Mouse (Mus musculus) heart, embryonic 12.5 days (tissue): ENCODE measurements at regions not wholly inside any gene's neighbourhood (a gene's known extent, or its start where the extent isn't known, plus 50 kb on each side); places are given as distances from the start of the nearest gene placed in this dataset.

Experiments
- ATAC-seq: fragments of 200-750 bp; cut with Nextera tagmentation; 2 replicates; pipeline ENCODE4 v1.8.0; 2017; ENCODE audit warnings: moderate TSS enrichment, moderate library complexity; ENCODE audit not compliant: insufficient number of reproducible peaks, low FRiP score
- H3K27ac ChIP-seq: fragments of 300-500 bp; sonication (generic); 2 replicates; pipeline ENCODE4 v1.5.1; 2016; ENCODE audit warnings: mild to moderate bottlenecking, moderate library complexity; ENCODE audit not compliant: poor library complexity, severe bottlenecking
- H3K27me3 ChIP-seq: fragments of 300-500 bp; sonication (generic); replicated peaks from 2 replicates; pipeline ENCODE4 v1.6.1; 2016; ENCODE audit warnings: mild to moderate bottlenecking, moderate library complexity
- H3K36me3 ChIP-seq: fragments of 300-500 bp; sonication (generic); 2 replicates; pipeline ENCODE4 v1.6.1; 2016; ENCODE audit warnings: mild to moderate bottlenecking, moderate library complexity
- H3K4me1 ChIP-seq: fragments of 300-500 bp; sonication (generic); replicated peaks from 2 replicates; pipeline ENCODE4 v1.6.1; 2016; ENCODE audit warnings: mild to moderate bottlenecking
- H3K4me2 ChIP-seq: fragments of 300-500 bp; sonication (generic); 2 replicates; pipeline ENCODE4 v1.6.1; 2016; ENCODE audit warnings: mild to moderate bottlenecking, moderate library complexity
- H3K4me3 ChIP-seq: fragments of 300-500 bp; sonication (generic); 2 replicates; pipeline ENCODE4 v1.5.1; 2016; ENCODE audit warnings: mild to moderate bottlenecking
- H3K9ac ChIP-seq: fragments of 300-500 bp; sonication (generic); 2 replicates; pipeline ENCODE4 v1.6.1; 2016; ENCODE audit warnings: mild to moderate bottlenecking, moderate library complexity
- H3K9me3 ChIP-seq: fragments of 300-500 bp; sonication (generic); replicated peaks from 2 replicates; pipeline ENCODE4 v1.6.1; 2016; ENCODE audit warnings: mild to moderate bottlenecking, moderate library complexity
- WGBS: fragments of 180-500 bp; shearing (Covaris S2); methylation state at CpG from one replicate; pipeline ENCODE4 v1.1.7; 2016; 5-methylcytosine and 5-hydroxymethylcytosine counted together

DNA sequence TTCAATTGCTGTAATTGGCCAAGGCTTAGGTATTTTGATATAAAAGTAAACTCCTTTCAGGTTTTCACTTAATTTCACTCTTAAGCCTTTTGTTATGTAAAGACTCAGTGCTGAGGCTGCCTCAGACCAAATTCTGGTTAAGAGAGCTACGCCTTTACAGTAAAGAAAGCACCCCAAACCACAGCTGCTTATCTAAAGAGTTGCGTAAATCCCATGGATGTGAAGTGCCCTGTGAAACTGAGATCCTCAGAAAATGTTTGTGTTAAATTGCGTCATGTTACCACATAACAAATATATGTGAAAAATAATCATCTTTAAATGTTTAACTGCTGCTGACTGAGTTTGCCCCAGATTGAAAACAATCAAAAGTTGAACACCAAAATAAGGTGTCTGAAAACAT lies 269.5 kb upstream of the Tenm4 start:
- H3K4me1 ChIP-seq: no peaks in the 10 kb centered on the region
- no peak overlapping the region for H3K9ac ChIP-seq
- ATAC-seq: no peak
- no peaks in the 10 kb centered on the region for H3K27me3 ChIP-seq
- H3K4me3 ChIP-seq: no peak overlapping the region
- no peaks in the 10 kb centered on the region for H3K36me3 ChIP-seq
- no peak overlapping the region for H3K4me2 ChIP-seq
- WGBS: 77% methylated on average over 3 of the region's 3 CpGs
- H3K27ac ChIP-seq: no peak overlapping the region
- H3K9me3 ChIP-seq: peaks cover 2% of the 10 kb centered on the region; the same call in 1 of the 2 replicates

DNA sequence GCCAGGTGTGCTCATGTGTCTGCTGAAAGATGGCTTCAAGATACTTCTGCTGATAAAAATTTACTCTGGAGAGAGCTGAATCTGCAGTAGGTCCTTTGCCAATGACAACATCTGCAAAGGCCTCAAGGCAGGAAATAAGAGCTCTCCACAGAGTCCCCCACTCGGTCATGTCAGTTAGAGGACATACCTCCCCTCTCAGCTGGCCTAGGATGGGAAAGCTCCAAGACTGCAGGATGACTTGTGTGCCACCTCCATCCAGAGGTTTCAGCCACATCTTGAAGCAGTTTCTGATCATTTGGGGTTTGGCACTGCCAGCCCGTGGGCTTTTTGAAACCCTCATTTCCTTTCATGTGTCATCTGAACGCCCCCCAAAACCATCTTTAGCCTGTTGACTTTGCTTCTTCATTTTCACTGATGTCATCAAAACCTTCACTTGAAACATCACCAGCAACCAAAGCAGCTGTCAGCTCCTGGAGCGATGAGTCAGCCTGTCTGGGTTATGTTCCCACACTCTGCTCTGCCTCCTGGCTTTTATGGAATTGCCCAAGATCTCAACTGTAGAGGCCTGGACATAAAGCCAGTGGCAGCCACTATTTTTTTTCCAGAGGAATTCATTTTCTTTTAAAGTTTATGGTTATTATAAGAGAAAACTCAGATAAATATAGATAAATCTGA lies 256.5 kb upstream of the Tenm4 start:
- Histone ChIP-seq H3K9me3 (no peaks in the 10 kb centered on the region), H3K27me3 (no peaks in the 10 kb centered on the region), H3K36me3 (no peaks in the 10 kb centered on the region), H3K27ac (no peak overlapping the region), H3K9ac (no peak overlapping the region), H3K4me1 (peaks cover 8% of the 10 kb centered on the region; the same call in 1 of the 2 replicates), H3K4me3 (no peak overlapping the region), H3K4me2 (no peak overlapping the region)
- no peak for ATAC-seq
- 52% methylated on average over 4 of the region's 4 CpGs for WGBS

DNA sequence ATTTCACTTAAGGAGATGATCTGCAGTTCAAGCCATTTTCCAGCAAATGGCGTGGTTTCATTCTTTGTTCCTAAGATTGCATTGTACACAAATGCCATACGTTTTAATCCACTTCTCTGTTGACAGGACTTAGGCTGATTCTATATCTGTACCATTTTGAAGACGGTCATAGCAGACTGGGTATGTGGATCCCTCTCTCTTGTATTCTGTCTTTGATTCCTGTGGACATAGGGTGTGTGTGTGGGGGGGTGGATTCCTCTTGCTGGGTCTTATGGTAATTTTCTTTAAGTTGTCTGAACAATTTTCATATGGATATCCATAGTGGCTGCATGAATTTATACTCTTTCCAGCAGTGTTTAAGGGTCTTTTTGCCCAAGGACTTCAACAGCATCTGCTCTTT lies 251.1 kb upstream of the Tenm4 start:
- Histone ChIP-seq H3K27me3 (no peaks in the 10 kb centered on the region), H3K4me1 (no peaks in the 10 kb centered on the region), H3K36me3 (no peaks in the 10 kb centered on the region), H3K4me3 (no peak overlapping the region), H3K27ac (no peak overlapping the region), H3K9me3 (no peaks in the 10 kb centered on the region), H3K4me2 (no peak overlapping the region), H3K9ac (no peak overlapping the region)
- no peak for ATAC-seq
- WGBS: 72% methylated on average over 3 of the region's 3 CpGs

DNA sequence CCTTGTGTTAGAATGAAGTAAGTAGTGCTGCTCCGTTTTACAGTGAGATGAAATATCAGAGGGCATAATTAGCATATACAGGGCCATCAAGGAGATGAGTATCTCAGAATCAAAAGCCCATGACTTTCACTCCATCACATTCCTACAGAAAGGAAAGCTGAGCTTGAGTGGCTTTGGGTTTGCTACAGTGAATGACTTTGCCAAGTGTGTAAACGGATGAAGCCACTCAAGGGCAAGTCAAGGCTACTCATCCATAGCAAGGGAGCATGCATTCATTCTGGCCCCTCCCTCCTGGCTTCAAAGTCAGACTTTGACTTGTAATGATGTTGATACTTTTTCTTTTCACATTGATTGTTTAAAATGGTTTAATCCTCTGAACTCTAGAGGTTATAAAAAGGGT lies 246.2 kb upstream of the Tenm4 start:
- H3K4me2 ChIP-seq: no peak overlapping the region
- no peak overlapping the region for H3K9ac ChIP-seq
- no peaks in the 10 kb centered on the region for H3K36me3 ChIP-seq
- no peak for ATAC-seq
- H3K4me3 ChIP-seq: no peak overlapping the region
- no peaks in the 10 kb centered on the region for H3K27me3 ChIP-seq
- H3K4me1 ChIP-seq: no peaks in the 10 kb centered on the region
- WGBS: 75% methylated on average over 2 of the region's 2 CpGs
- H3K9me3 ChIP-seq: no peaks in the 10 kb centered on the region
- no peak overlapping the region for H3K27ac ChIP-seq

DNA sequence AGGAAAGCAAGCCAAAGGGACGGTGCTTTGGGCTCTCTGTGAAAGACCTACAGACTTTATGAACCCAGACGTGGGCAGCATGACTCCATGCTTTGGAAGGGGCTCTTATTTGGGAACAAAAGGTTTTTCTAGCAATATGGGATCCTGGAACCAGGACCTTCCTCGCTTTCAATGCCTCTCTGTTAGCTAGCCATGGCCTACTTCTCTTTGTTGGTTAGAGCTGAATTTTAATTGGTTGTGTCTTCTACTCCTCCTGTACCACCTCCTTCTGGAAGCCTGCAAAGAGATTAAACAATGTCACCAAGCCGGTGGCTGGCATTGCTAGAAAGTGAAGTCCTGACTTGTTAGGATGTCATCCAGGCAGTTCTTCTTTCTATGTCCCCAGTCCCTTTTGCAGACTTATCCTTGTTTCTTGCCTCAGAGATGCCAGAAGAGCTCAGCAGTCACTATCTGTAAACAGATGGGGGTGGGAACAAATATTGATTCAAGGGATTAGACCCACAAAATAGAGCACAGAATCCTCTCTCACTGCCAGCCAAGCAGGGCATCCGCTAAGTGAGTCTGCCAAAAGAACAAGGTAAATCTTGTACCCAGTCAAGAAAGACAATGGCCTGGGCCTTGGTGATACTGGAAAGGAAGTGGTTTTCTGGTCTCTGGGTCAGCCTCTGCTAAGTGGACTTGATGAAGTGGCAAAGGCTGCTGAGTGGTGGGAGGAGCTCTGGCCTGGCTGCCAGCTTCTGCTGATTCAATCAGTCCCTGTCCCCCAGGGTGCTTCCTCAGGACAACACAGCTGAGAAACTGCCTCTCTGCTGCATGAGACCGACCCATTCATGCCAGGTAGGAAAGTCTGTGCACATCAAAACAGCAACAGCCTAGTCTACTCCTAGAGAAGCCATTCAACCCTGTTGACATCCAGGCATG lies 244.7 kb upstream of the Tenm4 start:
- Histone ChIP-seq H3K4me2 (no peak overlapping the region), H3K9me3 (no peaks in the 10 kb centered on the region), H3K4me3 (no peak overlapping the region), H3K9ac (no peak overlapping the region), H3K27me3 (no peaks in the 10 kb centered on the region), H3K27ac (no peak overlapping the region), H3K4me1 (no peaks in the 10 kb centered on the region), H3K36me3 (no peaks in the 10 kb centered on the region)
- WGBS: 64% methylated on average over 6 of the region's 6 CpGs
- no peak for ATAC-seq

DNA sequence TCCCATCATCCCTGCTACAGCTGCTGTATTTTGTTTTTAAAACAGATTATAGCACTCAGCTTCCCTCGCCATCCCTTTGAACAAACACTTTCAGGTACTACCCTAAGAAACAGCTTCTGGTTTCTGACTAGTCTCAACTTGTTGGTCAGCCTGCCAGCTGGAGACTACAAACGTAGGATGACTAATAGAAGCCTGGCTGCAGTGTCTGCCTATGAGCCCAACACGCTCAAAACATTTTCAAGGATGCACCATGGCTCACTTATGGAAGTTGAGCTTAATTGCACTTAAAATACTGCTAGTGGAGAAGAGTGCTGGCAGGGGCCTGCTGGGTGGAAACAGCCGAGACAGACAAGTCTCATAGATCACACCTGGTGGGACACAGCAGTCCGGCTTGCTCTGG lies 234.4 kb upstream of the Tenm4 start:
- no peaks in the 10 kb centered on the region for H3K9me3 ChIP-seq
- no peaks in the 10 kb centered on the region for H3K27me3 ChIP-seq
- H3K36me3 ChIP-seq: no peaks in the 10 kb centered on the region
- no peak overlapping the region for H3K9ac ChIP-seq
- H3K4me2 ChIP-seq: no peak overlapping the region
- no peak for ATAC-seq
- WGBS: 69% methylated on average over 5 of the region's 5 CpGs
- no peak overlapping the region for H3K27ac ChIP-seq
- H3K4me3 ChIP-seq: no peak overlapping the region
- H3K4me1 ChIP-seq: no peaks in the 10 kb centered on the region

DNA sequence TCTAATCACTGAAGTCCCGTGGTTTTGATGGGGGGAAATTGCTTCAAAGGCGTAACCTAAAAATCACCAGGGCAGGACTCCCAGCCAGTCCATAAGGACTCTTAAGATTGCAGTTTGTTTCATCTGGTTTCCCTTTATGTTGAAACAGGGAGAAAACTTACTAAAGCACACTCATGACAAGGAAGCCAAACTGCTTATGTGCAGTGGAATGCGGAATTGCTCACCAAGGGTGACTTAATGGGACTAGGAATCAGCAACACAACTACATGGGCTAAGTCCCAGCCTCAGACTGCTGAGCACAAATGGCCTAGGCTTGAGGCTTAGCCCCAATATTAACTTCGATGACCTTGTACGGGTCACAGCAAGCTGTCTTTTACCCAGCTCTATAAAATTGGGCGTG lies 227.6 kb upstream of the Tenm4 start:
- H3K27me3 ChIP-seq: no peaks in the 10 kb centered on the region
- no peak overlapping the region for H3K27ac ChIP-seq
- 81% methylated on average over 6 of the region's 6 CpGs for WGBS
- H3K4me1 ChIP-seq: no peaks in the 10 kb centered on the region
- ATAC-seq: no peak
- H3K4me2 ChIP-seq: no peak overlapping the region
- H3K9me3 ChIP-seq: peaks cover 5% of the 10 kb centered on the region; the same call in 1 of the 2 replicates
- no peak overlapping the region for H3K9ac ChIP-seq
- H3K36me3 ChIP-seq: no peaks in the 10 kb centered on the region
- H3K4me3 ChIP-seq: no peak overlapping the region

DNA sequence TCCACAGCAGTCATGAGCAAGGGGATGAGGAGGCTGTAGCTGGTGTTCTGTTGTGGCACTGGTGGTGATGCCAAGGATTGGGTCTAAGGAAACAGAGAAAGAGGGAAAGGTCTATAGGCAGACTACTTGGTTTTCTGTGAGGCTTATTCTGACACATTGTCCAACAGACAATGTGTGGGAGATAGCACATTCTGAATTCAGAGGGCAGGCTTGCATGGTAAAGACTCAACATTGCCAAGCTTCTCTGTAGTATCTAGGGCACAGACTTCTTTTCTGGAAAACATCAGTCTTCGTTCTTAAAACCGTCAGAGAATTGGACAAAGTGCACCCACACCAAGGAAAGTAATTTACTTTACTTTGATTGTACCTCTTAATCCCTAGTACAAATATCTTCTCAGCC lies 218.7 kb upstream of the Tenm4 start:
- H3K4me1 ChIP-seq: no peaks in the 10 kb centered on the region
- H3K9me3 ChIP-seq: no peaks in the 10 kb centered on the region
- H3K27me3 ChIP-seq: no peaks in the 10 kb centered on the region
- H3K27ac ChIP-seq: no peak overlapping the region
- H3K4me2 ChIP-seq: no peak overlapping the region
- no peak for ATAC-seq
- H3K36me3 ChIP-seq: no peaks in the 10 kb centered on the region
- WGBS: 68% methylated on average over 2 of the region's 2 CpGs
- H3K4me3 ChIP-seq: no peak overlapping the region
- no peak overlapping the region for H3K9ac ChIP-seq

DNA sequence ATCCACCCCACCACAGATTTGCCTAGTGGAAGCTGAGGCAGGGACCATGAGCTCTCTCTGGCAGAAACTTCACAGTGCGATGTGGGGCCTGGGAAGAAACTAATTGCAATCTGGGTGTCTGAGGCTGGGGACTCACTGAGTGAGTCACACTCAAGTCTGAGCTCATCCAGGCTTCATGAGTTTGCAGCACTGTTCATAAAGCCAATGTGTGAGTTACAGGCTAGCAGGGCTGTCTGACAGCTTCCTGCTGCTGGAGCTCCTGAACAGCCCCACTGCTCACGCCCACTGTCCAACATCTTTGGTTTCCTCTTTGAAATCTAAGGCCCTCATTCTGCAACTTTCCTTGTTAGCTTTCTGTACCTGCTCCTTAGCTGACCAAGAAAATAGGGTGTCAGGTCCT lies 216.5 kb upstream of the Tenm4 start:
- Histone ChIP-seq H3K4me2 (no peak overlapping the region), H3K27me3 (no peaks in the 10 kb centered on the region), H3K9me3 (no peaks in the 10 kb centered on the region), H3K9ac (no peak overlapping the region), H3K4me1 (0 out of 2 replicates have a peak, but pooled peaks cover 3% of the 10 kb centered on the region), H3K4me3 (no peak overlapping the region), H3K27ac (no peak overlapping the region), H3K36me3 (no peaks in the 10 kb centered on the region)
- no peak for ATAC-seq
- WGBS: 85% methylated on average over 2 of the region's 2 CpGs

DNA sequence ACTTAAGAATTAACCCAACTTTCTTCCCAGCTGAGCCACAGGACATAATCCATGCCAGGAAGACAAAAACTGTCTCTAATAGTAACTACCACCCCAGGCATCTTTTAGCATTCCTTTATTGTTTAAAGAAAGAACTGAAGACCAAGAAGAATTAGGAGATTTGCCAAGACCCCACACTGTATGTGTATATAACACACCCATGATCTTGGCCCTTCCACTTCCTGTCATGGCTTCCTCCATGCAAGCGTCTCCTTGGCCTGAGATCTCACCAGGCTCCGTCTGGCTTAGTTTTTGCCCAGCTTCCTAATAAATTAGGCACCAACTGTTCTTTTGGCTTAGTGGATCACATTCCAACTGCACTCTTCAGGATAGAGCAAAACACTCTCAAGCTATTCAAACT lies 215.9 kb upstream of the Tenm4 start:
- Histone ChIP-seq H3K36me3 (no peaks in the 10 kb centered on the region), H3K4me3 (no peak overlapping the region), H3K9ac (no peak overlapping the region), H3K9me3 (no peaks in the 10 kb centered on the region), H3K27me3 (no peaks in the 10 kb centered on the region), H3K4me1 (0 out of 2 replicates have a peak, but pooled peaks cover 3% of the 10 kb centered on the region), H3K27ac (no peak overlapping the region), H3K4me2 (no peak overlapping the region)
- 68% methylated on average over 2 of the region's 2 CpGs for WGBS
- no peak for ATAC-seq

DNA sequence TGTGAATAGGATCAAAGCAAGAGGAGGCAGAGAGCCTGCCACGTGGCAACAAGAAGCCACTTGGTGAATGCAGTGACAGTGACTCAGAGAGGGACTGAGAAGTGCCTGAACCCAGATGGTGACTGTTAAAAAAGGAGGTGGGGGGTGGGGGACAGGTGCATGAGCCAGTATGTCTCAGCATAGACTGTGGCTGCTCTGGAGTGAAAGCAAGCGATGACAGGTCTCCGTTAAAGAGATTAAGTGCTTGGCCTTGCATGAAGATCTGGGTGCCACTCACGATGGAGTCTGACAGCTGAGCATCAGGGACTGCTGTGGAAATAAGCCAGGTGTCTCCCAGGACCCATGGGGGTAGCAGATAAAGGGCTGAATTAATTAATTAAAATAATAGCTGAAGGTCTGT lies 212.0 kb upstream of the Tenm4 start:
- Histone ChIP-seq H3K4me2 (no peak overlapping the region), H3K9me3 (no peaks in the 10 kb centered on the region), H3K4me1 (0 out of 2 replicates have a peak, but pooled peaks cover 3% of the 10 kb centered on the region), H3K9ac (no peak overlapping the region), H3K27me3 (0 out of 2 replicates have a peak, but pooled peaks cover 6% of the 10 kb centered on the region), H3K27ac (no peak overlapping the region), H3K36me3 (no peaks in the 10 kb centered on the region), H3K4me3 (no peak overlapping the region)
- ATAC-seq: no peak
- 44% methylated on average over 4 of the region's 4 CpGs for WGBS
